Mouse (Mus musculus) layer of hippocampus, adult 9-10 months (tissue): ENCODE data around the gene Zfp111.

Source experiments
- DNase-seq: peaks from one replicate; pipeline ENCODE4 v3.0.0; 2022; ENCODE audit warnings: low spot score

Zfp111 gene

GRCm38 (mm10) chr7:24211343-24211742 is at the start of gene Zfp111:
TSS of gene Zfp111 (minus strand) at chr7:24211443.
- no peak for DNase-seq

GRCm38 (mm10) chr7:24260000-24260312 is 48.7 kb upstream of the Zfp111 start:
- no peak for DNase-seq

- no peak for DNase-seq
These were observed 48.2 kb upstream of the Zfp111 start for GRCm38 (mm10) chr7:24259306-24259999.

GRCm38 (mm10) chr7:24254633-24255474 is 43.6 kb upstream of the Zfp111 start, which contains the start of gene Zfp108:
TSS of gene Zfp108 (plus strand) at chr7:24254794.
- DNase-seq, result peak; percentile 79

- DNase-seq, result peak; percentile 7
These were observed 42.8 kb upstream of the Zfp111 start for GRCm38 (mm10) chr7:24253779-24254615.

- DNase-seq, result peak; percentile 36
These were observed 26.0 kb upstream of the Zfp111 start, which contains the start of gene Zfp109 for GRCm38 (mm10) chr7:24237040-24237791. TSS of gene Zfp109 (minus strand) at chr7:24237560.

- no peak for DNase-seq
These were observed 947 bp downstream of the Zfp111 start for GRCm38 (mm10) chr7:24210296-24210695.

GRCm38 (mm10) chr7:24208282-24208886 is 2.9 kb downstream of the Zfp111 start:
- DNase-seq, result no peak

- peak; percentile 49 for DNase-seq
These were observed 3.6 kb downstream of the Zfp111 start for GRCm38 (mm10) chr7:24207488-24208261.

- no peak for DNase-seq
These were observed 14.3 kb downstream of the Zfp111 start for GRCm38 (mm10) chr7:24196961-24197360.

GRCm38 (mm10) chr7:24193157-24193556 is 18.1 kb downstream of the Zfp111 start:
- no peak for DNase-seq

- DNase-seq, result no peak
These were observed 19.9 kb downstream of the Zfp111 start for GRCm38 (mm10) chr7:24191361-24191760.

- no peak for DNase-seq
These were observed 21.7 kb downstream of the Zfp111 start for GRCm38 (mm10) chr7:24189571-24189944.

- DNase-seq, result no peak
These were observed 22.2 kb downstream of the Zfp111 start for GRCm38 (mm10) chr7:24188901-24189570.

- DNase-seq, result no peak
These were observed 23.6 kb downstream of the Zfp111 start for GRCm38 (mm10) chr7:24187611-24188010.

GRCm38 (mm10) chr7:24175337-24175711 is 35.9 kb downstream of the Zfp111 start:
- DNase-seq, result no peak

- peak; percentile 58 for DNase-seq
These were observed 36.5 kb downstream of the Zfp111 start, which contains the start of gene Zfp114 for GRCm38 (mm10) chr7:24174618-24175336. TSS of gene Zfp114 (plus strand) at chr7:24175060.

GRCm38 (mm10) chr7:24172191-24172590 is 39.1 kb downstream of the Zfp111 start:
- no peak for DNase-seq

GRCm38 (mm10) chr7:24153272-24153671 is 58.0 kb downstream of the Zfp111 start:
- DNase-seq, result no peak
